Mouse (Mus musculus): ENCODE measurements around the gene Gm45261.

The Gm45261 gene

GRCm38 (mm10) chr1:80461348-80461747 is at the start of gene Gm45261:
TSS of gene Gm45261 (minus strand) at chr1:80461448.
- DNase-seq (ENCODE audit: low read depth): no peak

- no peak for DNase-seq (ENCODE audit: low read depth)
Measured at GRCm38 (mm10) chr1:80504757-80505156, 43.5 kb upstream of the Gm45261 start.

- DNase-seq (ENCODE audit: low read depth): no peak
Measured at GRCm38 (mm10) chr1:80504081-80504480, 42.8 kb upstream of the Gm45261 start.

GRCm38 (mm10) chr1:80502456-80503165 is 41.4 kb upstream of the Gm45261 start:
- DNase-seq (ENCODE audit: low read depth): no peak

- DNase-seq (ENCODE audit: low read depth): no peak
Measured at GRCm38 (mm10) chr1:80499264-80499663, 38.0 kb upstream of the Gm45261 start.

- no peak for DNase-seq (ENCODE audit: low read depth)
Measured at GRCm38 (mm10) chr1:80496360-80496759, 35.1 kb upstream of the Gm45261 start.

GRCm38 (mm10) chr1:80483419-80483818 is 22.2 kb upstream of the Gm45261 start:
- no peak for DNase-seq (ENCODE audit: low read depth)

- no peak for DNase-seq (ENCODE audit: low read depth)
Measured at GRCm38 (mm10) chr1:80474942-80475341, 13.7 kb upstream of the Gm45261 start.

- no peak for DNase-seq (ENCODE audit: low read depth)
Measured at GRCm38 (mm10) chr1:80472395-80472794, 11.1 kb upstream of the Gm45261 start.

GRCm38 (mm10) chr1:80459923-80460322 is 1.3 kb downstream of the Gm45261 start:
- DNase-seq (ENCODE audit: low read depth): no peak

GRCm38 (mm10) chr1:80459477-80459876 is 1.8 kb downstream of the Gm45261 start:
- no peak for DNase-seq (ENCODE audit: low read depth)

GRCm38 (mm10) chr1:80453971-80454370 is 7.3 kb downstream of the Gm45261 start:
- no peak for DNase-seq (ENCODE audit: low read depth)

- DNase-seq (ENCODE audit: low read depth): peak; percentile 25
Measured at GRCm38 (mm10) chr1:80451914-80452549, 9.2 kb downstream of the Gm45261 start.

GRCm38 (mm10) chr1:80447554-80447953 is 13.7 kb downstream of the Gm45261 start:
- peak; percentile 19 for DNase-seq (ENCODE audit: low read depth)

GRCm38 (mm10) chr1:80440911-80441310 is 20.3 kb downstream of the Gm45261 start:
- no peak for DNase-seq (ENCODE audit: low read depth)

- DNase-seq (ENCODE audit: low read depth): no peak
Measured at GRCm38 (mm10) chr1:80438506-80438905, 22.7 kb downstream of the Gm45261 start.

GRCm38 (mm10) chr1:80427946-80428345 is 33.3 kb downstream of the Gm45261 start:
- DNase-seq (ENCODE audit: low read depth): no peak

- no peak for DNase-seq (ENCODE audit: low read depth)
Measured at GRCm38 (mm10) chr1:80427425-80427824, 33.8 kb downstream of the Gm45261 start.

- DNase-seq (ENCODE audit: low read depth): no peak
Measured at GRCm38 (mm10) chr1:80424666-80425065, 36.6 kb downstream of the Gm45261 start.

GRCm38 (mm10) chr1:80418321-80419045 is 42.8 kb downstream of the Gm45261 start:
- peak; percentile 23 for DNase-seq (ENCODE audit: low read depth)

- no peak for DNase-seq (ENCODE audit: low read depth)
Measured at GRCm38 (mm10) chr1:80416329-80416728, 44.9 kb downstream of the Gm45261 start.

- no peak for DNase-seq (ENCODE audit: low read depth)
Measured at GRCm38 (mm10) chr1:80412521-80412920, 48.7 kb downstream of the Gm45261 start.

Data from c-Kit-positive CD71-negative TER-119-negative erythroid progenitor cells, embryonic 14.5 days (primary cell).